In genomic region chr2:165692944-165693660, GRCm38 (mm10) we compare ENCODE assay signal across 9 mouse cellular contexts.
DNase-seq lines count a peak whose midpoint lies in the region; ATAC-seq lines count a peak whose summit lies in the region.
"Had no signal": no experiment of that assay in that cellular context is flagged by ENCODE, and none has a peak within 500 bp of the region (broad histone marks: within the 10 kb centered on the region; RNA-seq: fewer than 3 reads in every experiment).

No protein-coding gene starts in this region.

- peaks cover 7% of the 10 kb centered on the region for H3K4me1 ChIP-seq in midbrain, embryonic 10.5 days
- no peaks in the 10 kb centered on the region for H3K4me1 ChIP-seq in midbrain, embryonic 11.5 days (ENCODE audit: control insufficient read depth, insufficient read depth, low read length)
- H3K4me1 ChIP-seq in intestine, embryonic 15.5 days (replicated peaks), result no peaks in the 10 kb centered on the region

- H3K27ac ChIP-seq in midbrain, embryonic 10.5 days (replicated peaks), result 0 out of 2 replicates have a peak overlapping the region, but pooled peaks have one; percentile 6
- no peak overlapping the region for H3K27ac ChIP-seq in midbrain, embryonic 11.5 days (ENCODE audit: low read depth, low read length)
- no peak overlapping the region for H3K27ac ChIP-seq in intestine, embryonic 15.5 days
- H3K27ac ChIP-seq: limb, embryonic 15.5 days had no signal

- WGBS in midbrain, embryonic 10.5 days, result 79% methylated on average over 4 of the region's 4 CpGs
- 81% methylated on average over 4 of the region's 4 CpGs for WGBS in midbrain, embryonic 11.5 days
- 44% methylated on average over 4 of the region's 4 CpGs for WGBS in intestine, embryonic 15.5 days

- no peak overlapping the region for H3K9ac ChIP-seq in midbrain, embryonic 11.5 days (ENCODE audit: low read length)
- H3K9ac ChIP-seq in intestine, embryonic 15.5 days, result no peak overlapping the region
- H3K9ac ChIP-seq: limb, embryonic 15.5 days had no signal

- no peak for DNase-seq in midbrain, embryonic 10.5 days (ENCODE audit: low spot score)
- no peak for DNase-seq in midbrain, embryonic 11.5 days (ENCODE audit: low spot score, missing footprints)
- DNase-seq in cerebellum, postnatal 25 days, result peak; percentile 72 to 78
- DNase-seq in lung, postnatal 14 days, result peak; percentile 66
- DNase-seq in frontal cortex, postnatal 10 days (ENCODE audit: low spot score in 2 of 2), result no peak
- no peak for DNase-seq in right cerebral cortex, adult 18-20 months
- no peak for DNase-seq in frontal cortex, postnatal 36 days (ENCODE audit: low spot score in 2 of 2)

- no peak overlapping the region for H3K4me3 ChIP-seq in midbrain, embryonic 10.5 days
- H3K4me3 ChIP-seq in midbrain, embryonic 11.5 days (ENCODE audit: low read depth, low read length), result no peak overlapping the region
- H3K4me3 ChIP-seq in intestine, embryonic 15.5 days (replicated peaks), result no peak overlapping the region
- H3K4me3 ChIP-seq: limb, embryonic 15.5 days had no signal

- no peaks in the 10 kb centered on the region for H3K9me3 ChIP-seq in midbrain, embryonic 10.5 days (replicated peaks)
- no peaks in the 10 kb centered on the region for H3K9me3 ChIP-seq in midbrain, embryonic 11.5 days (ENCODE audit: control insufficient read depth, low read length)
- H3K9me3 ChIP-seq in intestine, embryonic 15.5 days, result no peaks in the 10 kb centered on the region
- H3K9me3 ChIP-seq: limb, embryonic 15.5 days had no signal

- H3K27me3 ChIP-seq in midbrain, embryonic 10.5 days (ENCODE audit: low read depth, poor library complexity, severe bottlenecking), result no peaks in the 10 kb centered on the region
- no peaks in the 10 kb centered on the region for H3K27me3 ChIP-seq in midbrain, embryonic 11.5 days (ENCODE audit: control insufficient read depth, insufficient read depth, low read length)
- H3K27me3 ChIP-seq in intestine, embryonic 15.5 days (replicated peaks), result no peaks in the 10 kb centered on the region

- no peak overlapping the region for H3K4me2 ChIP-seq in midbrain, embryonic 11.5 days
- H3K4me2 ChIP-seq in intestine, embryonic 15.5 days (replicated peaks), result no peak overlapping the region
- H3K4me2 ChIP-seq: limb, embryonic 15.5 days had no signal

- H3K36me3 ChIP-seq in midbrain, embryonic 10.5 days, result no peaks in the 10 kb centered on the region; the same call in 1 of the 2 replicates
- H3K36me3 ChIP-seq in midbrain, embryonic 11.5 days (ENCODE audit: control insufficient read depth, insufficient read depth, low read length), result no peaks in the 10 kb centered on the region
- no peaks in the 10 kb centered on the region for H3K36me3 ChIP-seq in intestine, embryonic 15.5 days
- H3K36me3 ChIP-seq: limb, embryonic 15.5 days had no signal

- no peak for ATAC-seq in midbrain, embryonic 11.5 days (ENCODE audit: low FRiP score)
- ATAC-seq in intestine, embryonic 15.5 days, result peak; percentile 62; the same call in 1 of the 2 replicates

Comparison
In these comparisons a context has a peak if more than half of its experiments do, and no peak if none do; other contexts are left out.
1. DNase-seq: peak in cerebellum, postnatal 25 days (2 of 2) and lung, postnatal 14 days (single experiment); none in midbrain, embryonic 10.5 days (single experiment), midbrain, embryonic 11.5 days (single experiment), frontal cortex, postnatal 10 days (0 of 2), right cerebral cortex, adult 18-20 months (single experiment) and frontal cortex, postnatal 36 days (0 of 2).